8 mouse cellular contexts compared by ENCODE assay signal in the genomic region with DNA sequence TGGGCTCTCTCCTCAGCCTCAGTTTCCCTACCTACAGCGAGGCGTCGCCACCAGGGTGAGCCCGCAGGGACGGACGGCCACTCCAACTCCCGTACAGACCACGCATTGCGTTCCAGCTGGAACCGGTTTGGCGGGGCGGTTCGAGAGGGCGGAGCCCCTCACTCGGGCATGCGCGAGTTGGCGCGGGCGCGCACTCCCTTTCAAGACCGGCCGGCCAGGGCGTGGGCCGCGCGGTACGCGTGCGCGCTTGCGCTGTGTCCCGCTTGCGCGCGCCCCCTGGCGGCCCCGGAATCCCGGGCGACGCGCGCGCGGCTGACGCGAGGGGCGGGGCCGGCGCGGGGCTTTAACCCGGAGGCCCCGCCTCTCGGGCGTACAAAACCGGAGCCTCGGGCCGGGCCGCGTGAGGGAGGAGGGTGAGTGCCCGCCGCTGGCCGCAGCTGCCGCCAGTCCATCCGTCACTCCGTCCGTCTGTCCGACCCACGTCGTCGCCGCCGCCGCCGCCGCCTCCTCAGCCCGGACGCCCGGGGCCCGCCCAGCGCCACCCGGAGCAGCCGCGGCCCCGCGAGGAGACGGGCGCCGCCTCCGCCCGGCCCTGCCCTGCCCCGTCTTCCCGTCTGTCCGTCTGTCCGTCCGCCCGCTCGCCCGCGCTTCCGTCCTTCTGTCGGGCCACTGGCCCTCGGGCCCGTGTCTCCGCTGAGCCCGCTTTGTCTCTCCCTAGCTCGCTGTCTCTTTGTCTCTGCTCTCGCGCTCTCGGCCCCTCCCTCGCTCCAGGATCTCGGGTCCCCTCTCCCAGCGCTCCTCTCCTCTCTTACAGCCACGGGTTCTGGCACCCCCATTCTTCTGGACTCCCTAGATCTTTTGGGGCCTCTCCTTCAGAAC. TPM values are rescaled to one million over a fixed set of nuclear protein-coding genes. Genes with fewer than 3 reads are reported as not detected.
DNase-seq lines count a peak whose midpoint lies in the region; ATAC-seq and TF ChIP-seq lines count a peak whose summit lies in the region.

No protein-coding gene starts in this region.

- peak overlapping the region; percentile 72 for H3K4me3 ChIP-seq in forebrain, embryonic 13.5 days
- H3K4me3 ChIP-seq in liver, embryonic 16.5 days (ENCODE audit: low read depth, low read length): peak overlapping the region; percentile 84
- H3K4me3 ChIP-seq in neural tube, embryonic 12.5 days: peak overlapping the region; percentile 92
- peak overlapping the region; percentile 84 for H3K4me3 ChIP-seq in stomach, postnatal 0 days (ENCODE audit: low read depth, low read length)

- H3K9ac ChIP-seq in forebrain, embryonic 13.5 days: peak overlapping the region; percentile 99
- peak overlapping the region; percentile 84 for H3K9ac ChIP-seq in liver, embryonic 16.5 days (ENCODE audit: low read depth, low read length)
- H3K9ac ChIP-seq in neural tube, embryonic 12.5 days: peak overlapping the region; percentile 89
- peak overlapping the region; percentile 88 for H3K9ac ChIP-seq in stomach, postnatal 0 days (ENCODE audit: low read length)

- peak; percentile 62 for ATAC-seq in cerebellum, adult (ENCODE audit: insufficient number of reproducible peaks, low FRiP score, low TSS enrichment)
- ATAC-seq in forebrain, embryonic 13.5 days: peak; percentile 88
- peak; percentile 95 for ATAC-seq in liver, embryonic 16.5 days (ENCODE audit: low read depth)
- ATAC-seq in neural tube, embryonic 12.5 days (ENCODE audit: low FRiP score, low read depth): peak; percentile 83
- peak; percentile 92 for ATAC-seq in stomach, postnatal 0 days (ENCODE audit: low FRiP score, low TSS enrichment)

- WGBS in forebrain, embryonic 13.5 days: under 1% methylated on average over 73 of the region's 114 CpGs
- WGBS in liver, embryonic 16.5 days (ENCODE audit: insufficient replicate concordance): under 1% methylated on average over 91 of the region's 114 CpGs
- WGBS in neural tube, embryonic 12.5 days: under 1% methylated on average over 113 of the region's 114 CpGs
- under 1% methylated on average over 48 of the region's 114 CpGs for WGBS in stomach, postnatal 0 days

- H3K27ac ChIP-seq in forebrain, embryonic 13.5 days: peak overlapping the region; percentile 88
- H3K27ac ChIP-seq in liver, embryonic 16.5 days (ENCODE audit: low read length): peak overlapping the region; percentile 78
- H3K27ac ChIP-seq in neural tube, embryonic 12.5 days: peak overlapping the region; percentile 74
- H3K27ac ChIP-seq in stomach, postnatal 0 days (replicated peaks): peak overlapping the region; percentile 93

- TF ChIP-seq EP300 in stomach, postnatal 0 days (optimal IDR thresholded peaks at IDR 0.05): no peak

- H3K4me1 ChIP-seq in forebrain, embryonic 13.5 days: peaks cover 70% of the 10 kb centered on the region
- H3K4me1 ChIP-seq in liver, embryonic 16.5 days (ENCODE audit: control insufficient read depth, low read depth, low read length): peaks cover 43% of the 10 kb centered on the region
- peaks cover 62% of the 10 kb centered on the region for H3K4me1 ChIP-seq in neural tube, embryonic 12.5 days
- peaks cover 21% of the 10 kb centered on the region for H3K4me1 ChIP-seq in stomach, postnatal 0 days (replicated peaks; ENCODE audit: control insufficient read depth, insufficient read depth)

- H3K36me3 ChIP-seq in forebrain, embryonic 13.5 days (ENCODE audit: poor library complexity, severe bottlenecking): no peaks in the 10 kb centered on the region
- no peaks in the 10 kb centered on the region for H3K36me3 ChIP-seq in liver, embryonic 16.5 days (ENCODE audit: control insufficient read depth, insufficient read depth)
- H3K36me3 ChIP-seq in neural tube, embryonic 12.5 days: no peaks in the 10 kb centered on the region
- H3K36me3 ChIP-seq in stomach, postnatal 0 days (ENCODE audit: control insufficient read depth, insufficient read depth, low read length): no peaks in the 10 kb centered on the region

- DNase-seq in ES-CJ7 (ENCODE audit: low read depth, low spot score): peak; percentile 94
- peak; percentile 97 for DNase-seq in heart, postnatal 10 days
- DNase-seq in kidney, postnatal 4 days: peak; percentile 96 to 98
- DNase-seq in stomach, postnatal 0 days (ENCODE audit: low spot score): peak; percentile 97

- H3K27me3 ChIP-seq in forebrain, embryonic 13.5 days: no peaks in the 10 kb centered on the region
- no peaks in the 10 kb centered on the region; the same call in 1 of the 2 replicates for H3K27me3 ChIP-seq in liver, embryonic 16.5 days (ENCODE audit: control insufficient read depth, insufficient read depth, low read depth, low read length)
- H3K27me3 ChIP-seq in neural tube, embryonic 12.5 days (replicated peaks): no peaks in the 10 kb centered on the region
- no peaks in the 10 kb centered on the region for H3K27me3 ChIP-seq in stomach, postnatal 0 days (ENCODE audit: control insufficient read depth, insufficient read depth, low read length)

- H3K9me3 ChIP-seq in forebrain, embryonic 13.5 days (replicated peaks): no peaks in the 10 kb centered on the region
- H3K9me3 ChIP-seq in liver, embryonic 16.5 days (replicated peaks; ENCODE audit: control insufficient read depth, low read length): no peaks in the 10 kb centered on the region
- no peaks in the 10 kb centered on the region for H3K9me3 ChIP-seq in neural tube, embryonic 12.5 days
- H3K9me3 ChIP-seq in stomach, postnatal 0 days (ENCODE audit: control insufficient read depth, low read length): no peaks in the 10 kb centered on the region

- TF ChIP-seq CTCF in stomach, postnatal 0 days (IDR thresholded peaks at IDR 0.05; ENCODE audit: low read depth): peak; percentile 62

- intact Hi-C loops in heart, postnatal 10 days (cut with DNase I): loop anchor here (5.0 to 10.0 kb wide), 4 partner anchors 41 to 354 kb away; a partner anchor contains a TSS

- peak overlapping the region; percentile 79 for H3K4me2 ChIP-seq in forebrain, embryonic 13.5 days
- H3K4me2 ChIP-seq in liver, embryonic 16.5 days (ENCODE audit: low read depth, low read length): peak overlapping the region; percentile 89
- peak overlapping the region; percentile 75 for H3K4me2 ChIP-seq in neural tube, embryonic 12.5 days (replicated peaks)
- peak overlapping the region; percentile 90 for H3K4me2 ChIP-seq in stomach, postnatal 0 days (replicated peaks; ENCODE audit: low read depth)

RNA-seq across cellular contexts. Expression of a gene that starts 54.3 kb away (rescaled TPM):
- polyA plus RNA-seq in forebrain, embryonic 13.5 days (2015; fragmentation: Nextera tagmentation; extraction: Ambion mirVana): 28.1 and 28.4 TPM in 2 replicates
- 100 to 1,000 TPM; 391 to 523 TPM for total RNA-seq in heart, postnatal 10 days (2021)
- 43.0 and 56.1 TPM in 2 replicates for polyA plus RNA-seq in liver, embryonic 16.5 days (2015; fragmentation: Nextera tagmentation; extraction: Ambion mirVana)
- 71.8 and 73.4 TPM in 2 replicates for polyA plus RNA-seq in neural tube, embryonic 12.5 days (2016; fragmentation: Nextera tagmentation; extraction: Ambion mirVana)
- polyA plus RNA-seq in stomach, postnatal 0 days (2015; fragmentation: Nextera tagmentation; extraction: Ambion mirVana): 2,268 and 2,333 TPM in 2 replicates

Comparison
In these comparisons a context has a peak if more than half of its experiments do, and no peak if none do; other contexts are left out.
1. Peak in every context shown above with its lines: DNase-seq, ATAC-seq, H3K4me3 ChIP-seq and H3K27ac ChIP-seq.
2. RNA of a gene that starts 54.3 kb away (polyA plus RNA-seq): 2,268 to 2,333 TPM in stomach, postnatal 0 days; 71.8 to 73.4 TPM in neural tube, embryonic 12.5 days, 43.0 to 56.1 TPM in liver, embryonic 16.5 days and 28.1 to 28.4 TPM in forebrain, embryonic 13.5 days; every median in the first group is over 10 times any median in the second.